Mouse (Mus musculus) neural tube, embryonic 14.5 days (tissue): ENCODE results near the gene Prkar2b. TPM values are rescaled to one million over a fixed set of nuclear protein-coding genes. Genes with fewer than 3 reads are reported as not detected.

Experiments
- ATAC-seq: fragments of 200-750 bp; cut with Nextera tagmentation; 2 replicates; pipeline ENCODE4 v1.8.0; 2017; ENCODE audit warnings: low read depth, mild to moderate bottlenecking, moderate TSS enrichment, moderate library complexity
- H3K27ac ChIP-seq: fragments of 300-500 bp; sonication (generic); 2 replicates; pipeline ENCODE4 v1.5.1; 2014; ENCODE audit warnings: low read depth, mild to moderate bottlenecking, control low read depth, low read length, moderate library complexity, mixed read lengths
- H3K27me3 ChIP-seq: fragments of 300-500 bp; sonication (generic); 2 replicates; pipeline ENCODE4 v1.6.1; 2014; ENCODE audit warnings: low read length; ENCODE audit not compliant: control insufficient read depth, insufficient read depth
- H3K36me3 ChIP-seq: fragments of 300-500 bp; sonication (generic); 2 replicates; pipeline ENCODE4 v1.6.1; 2014; ENCODE audit warnings: low read length, mixed read lengths; ENCODE audit not compliant: control insufficient read depth, insufficient read depth
- H3K4me1 ChIP-seq: fragments of 300-500 bp; sonication (generic); 2 replicates; pipeline ENCODE4 v1.6.1; 2014; ENCODE audit warnings: low read length; ENCODE audit not compliant: control insufficient read depth, insufficient read depth
- H3K4me2 ChIP-seq: fragments of 300-500 bp; sonication (generic); 2 replicates; pipeline ENCODE4 v1.6.1; 2014; ENCODE audit warnings: mild to moderate bottlenecking, low read depth, low read length, control low read depth
- H3K4me3 ChIP-seq: fragments of 300-500 bp; sonication (generic); 2 replicates; pipeline ENCODE4 v1.5.1; 2014; ENCODE audit warnings: low read depth, low read length, control low read depth, mixed read lengths
- H3K9ac ChIP-seq: fragments of 300-500 bp; sonication (generic); replicated peaks from 2 replicates; pipeline ENCODE4 v1.6.1; 2014; ENCODE audit warnings: low read depth, mild to moderate bottlenecking, control low read depth, low read length, mixed read lengths
- H3K9me3 ChIP-seq: fragments of 300-500 bp; sonication (generic); 2 replicates; pipeline ENCODE4 v1.6.1; 2016; ENCODE audit warnings: low read length; ENCODE audit not compliant: control insufficient read depth
- WGBS: fragments of 180-500 bp; shearing (Covaris S2); extraction: QIAGEN DNeasy Blood & Tissue Kit; methylation state at CpG from one replicate; pipeline ENCODE4 v1.1.7; 2014; 5-methylcytosine and 5-hydroxymethylcytosine counted together
- polyA plus RNA-seq: library from polyadenylated mRNA; unstranded; fragments of >200 nt; fragmentation: Nextera tagmentation; extraction: Ambion mirVana; gene quantifications from 2 replicates; pipeline ENCODE4 v1.2.1, GENCODE M21; 2014

Prkar2b gene
- polyA plus RNA-seq, 1 experiment from 2014 or later: 157 TPM

DNA sequence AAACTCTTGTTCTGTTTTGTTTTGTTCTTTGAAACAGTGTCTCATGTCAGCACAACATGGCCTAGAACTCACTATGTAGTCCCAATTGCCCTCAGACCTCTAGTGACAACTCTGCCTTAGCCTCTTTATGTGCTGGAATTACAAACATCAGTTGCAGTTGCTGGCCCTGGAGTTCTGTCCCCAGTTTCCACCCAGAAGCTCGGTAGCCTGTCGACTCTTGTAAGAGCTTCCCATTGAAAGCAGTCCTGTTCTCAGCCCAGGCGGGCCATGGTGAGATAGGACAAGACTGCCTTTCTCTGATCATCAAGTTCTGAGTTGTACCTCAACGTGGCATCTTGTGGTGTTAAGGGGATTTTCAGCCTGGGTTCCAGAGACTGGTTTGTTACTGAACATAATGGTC, 31.4 kb upstream of the Prkar2b start:
- Histone ChIP-seq H3K27me3 (no peaks in the 10 kb centered on the region), H3K4me2 (no peak overlapping the region), H3K4me3 (no peak overlapping the region), H3K36me3 (no peaks in the 10 kb centered on the region), H3K9me3 (no peaks in the 10 kb centered on the region), H3K27ac (no peak overlapping the region), H3K4me1 (no peaks in the 10 kb centered on the region), H3K9ac (no peak overlapping the region)
- no peak for ATAC-seq
- 92% methylated on average over 4 of the region's 4 CpGs for WGBS

DNA sequence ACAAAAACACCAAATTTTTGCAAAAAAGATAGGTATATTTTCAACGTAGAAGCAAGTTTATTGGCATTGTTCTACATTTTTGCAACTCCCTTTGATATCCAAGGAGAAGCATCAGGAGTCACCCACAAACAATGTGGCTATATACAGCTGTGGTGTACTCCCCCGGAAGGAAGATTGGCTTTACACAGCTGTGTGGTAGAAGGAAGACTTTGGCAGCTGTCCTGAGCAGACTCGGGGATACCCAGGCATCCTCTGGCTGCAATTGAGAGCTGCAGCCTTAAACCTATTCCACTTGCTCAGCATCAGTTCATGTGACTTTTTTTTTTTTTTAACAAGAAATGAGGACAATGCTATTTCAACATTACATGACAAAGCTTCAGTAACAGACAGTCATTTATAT, 27.5 kb upstream of the Prkar2b start:
- no peak overlapping the region for H3K4me3 ChIP-seq
- H3K4me1 ChIP-seq: no peaks in the 10 kb centered on the region
- no peaks in the 10 kb centered on the region for H3K9me3 ChIP-seq
- ATAC-seq: no peak
- H3K36me3 ChIP-seq: no peaks in the 10 kb centered on the region
- no peaks in the 10 kb centered on the region for H3K27me3 ChIP-seq
- WGBS: 86% methylated on average over 3 of the region's 3 CpGs
- H3K4me2 ChIP-seq: no peak overlapping the region
- no peak overlapping the region for H3K27ac ChIP-seq
- no peak overlapping the region for H3K9ac ChIP-seq

- no peak for ATAC-seq
- Histone ChIP-seq H3K9me3 (no peaks in the 10 kb centered on the region), H3K27me3 (no peaks in the 10 kb centered on the region), H3K4me3 (no peak overlapping the region), H3K27ac (no peak overlapping the region), H3K36me3 (no peaks in the 10 kb centered on the region), H3K4me2 (no peak overlapping the region), H3K9ac (no peak overlapping the region), H3K4me1 (no peaks in the 10 kb centered on the region)
- WGBS: 80% methylated on average over 8 of the region's 8 CpGs
Observed at GRCm38 (mm10) chr12:32087339-32087738, 26.2 kb upstream of the Prkar2b start.

- no peaks in the 10 kb centered on the region for H3K9me3 ChIP-seq
- H3K9ac ChIP-seq: no peak overlapping the region
- H3K4me3 ChIP-seq: no peak overlapping the region
- H3K27ac ChIP-seq: no peak overlapping the region
- 86% methylated on average over 3 of the region's 3 CpGs for WGBS
- no peak for ATAC-seq
- no peak overlapping the region for H3K4me2 ChIP-seq
- no peaks in the 10 kb centered on the region for H3K4me1 ChIP-seq
- H3K27me3 ChIP-seq: no peaks in the 10 kb centered on the region
- H3K36me3 ChIP-seq: no peaks in the 10 kb centered on the region
Observed at GRCm38 (mm10) chr12:32086874-32087273, 25.8 kb upstream of the Prkar2b start.

DNA sequence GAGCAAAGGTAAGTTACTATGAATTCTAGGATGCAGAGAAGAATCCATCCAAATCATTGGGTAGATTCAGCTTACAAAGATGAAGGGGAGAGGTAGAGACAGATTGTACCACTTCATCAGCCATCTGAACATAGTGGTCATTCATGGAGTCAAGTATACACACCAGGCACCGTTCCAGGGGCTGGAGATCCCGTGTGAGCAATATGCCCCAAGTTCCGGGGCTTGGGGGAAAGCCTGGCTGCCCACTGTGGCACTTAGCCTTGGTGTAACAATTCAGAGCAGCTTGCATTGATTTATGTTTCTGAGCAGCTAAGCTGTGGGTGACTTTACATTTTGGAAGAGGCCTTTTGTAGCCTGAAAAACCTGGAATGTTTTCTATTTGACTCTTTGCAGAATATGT, 24.8 kb upstream of the Prkar2b start:
- 47% methylated on average over 3 of the region's 3 CpGs for WGBS
- no peak overlapping the region for H3K4me2 ChIP-seq

DNA sequence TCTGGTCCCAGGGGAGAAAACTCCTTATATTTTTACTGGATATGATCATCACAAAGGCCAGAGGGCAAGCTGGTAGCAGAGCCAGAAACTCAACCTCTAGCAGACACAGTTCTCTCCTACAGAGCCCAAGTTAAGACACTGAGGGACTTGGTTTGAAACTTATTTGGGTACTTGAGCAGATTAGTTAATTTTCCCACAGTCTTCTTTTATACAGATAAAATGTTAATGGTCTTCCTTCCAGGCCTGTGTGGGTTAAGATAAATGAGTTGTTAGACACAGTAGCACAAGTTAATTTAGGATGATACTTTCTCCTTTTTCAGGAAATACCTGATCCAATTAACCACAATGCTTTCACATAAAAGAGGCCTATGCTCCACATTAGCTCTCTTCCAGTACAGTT, 24.1 kb upstream of the Prkar2b start:
- no peak for ATAC-seq
- H3K4me1 ChIP-seq: no peaks in the 10 kb centered on the region
- no peak overlapping the region for H3K4me2 ChIP-seq
- no peaks in the 10 kb centered on the region for H3K9me3 ChIP-seq
- no peak overlapping the region for H3K27ac ChIP-seq
- H3K9ac ChIP-seq: no peak overlapping the region
- no peaks in the 10 kb centered on the region for H3K27me3 ChIP-seq
- no peak overlapping the region for H3K4me3 ChIP-seq
- no peaks in the 10 kb centered on the region for H3K36me3 ChIP-seq

More for the DNA sequence above, 24.8 kb upstream of the Prkar2b start:
- no peak overlapping the region for H3K4me3 ChIP-seq
- no peaks in the 10 kb centered on the region for H3K4me1 ChIP-seq
- H3K9me3 ChIP-seq: no peaks in the 10 kb centered on the region
- no peak overlapping the region for H3K27ac ChIP-seq
- ATAC-seq: no peak
- no peak overlapping the region for H3K9ac ChIP-seq
- no peaks in the 10 kb centered on the region for H3K36me3 ChIP-seq
- no peaks in the 10 kb centered on the region for H3K27me3 ChIP-seq

GRCm38 (mm10) chr12:32084601-32085000, 23.5 kb upstream of the Prkar2b start:
- WGBS: 68% methylated on average over 5 of the region's 5 CpGs
- Histone ChIP-seq H3K4me3 (no peak overlapping the region), H3K9ac (no peak overlapping the region), H3K27ac (no peak overlapping the region), H3K9me3 (no peaks in the 10 kb centered on the region), H3K27me3 (no peaks in the 10 kb centered on the region), H3K36me3 (no peaks in the 10 kb centered on the region), H3K4me2 (no peak overlapping the region), H3K4me1 (no peaks in the 10 kb centered on the region)
- no peak for ATAC-seq

DNA sequence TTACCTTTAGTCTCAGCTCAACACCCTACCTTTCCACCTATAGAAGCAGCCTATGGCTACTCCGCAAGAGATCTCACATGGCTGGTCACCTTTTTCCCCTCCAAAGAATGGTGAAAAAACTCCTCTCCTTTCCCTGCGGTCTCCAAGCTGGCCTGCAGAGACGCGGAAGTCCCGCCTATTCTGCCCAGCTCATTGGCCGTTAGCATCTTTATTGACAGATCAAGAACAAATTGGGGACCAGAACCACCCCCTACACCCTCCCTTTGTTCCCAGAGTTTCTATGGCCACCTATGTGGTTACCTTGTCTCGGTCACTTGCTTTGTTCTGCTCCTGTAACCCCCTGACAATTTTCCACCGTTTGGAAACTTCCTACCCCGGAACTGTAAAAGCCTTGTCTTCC, 19.6 kb upstream of the Prkar2b start:
- Histone ChIP-seq H3K36me3 (no peaks in the 10 kb centered on the region), H3K4me1 (no peaks in the 10 kb centered on the region), H3K4me2 (no peak overlapping the region), H3K9me3 (no peaks in the 10 kb centered on the region), H3K27me3 (no peaks in the 10 kb centered on the region), H3K27ac (no peak overlapping the region), H3K9ac (no peak overlapping the region), H3K4me3 (no peak overlapping the region)
- WGBS: 80% methylated on average over 9 of the region's 9 CpGs
- ATAC-seq: no peak

DNA sequence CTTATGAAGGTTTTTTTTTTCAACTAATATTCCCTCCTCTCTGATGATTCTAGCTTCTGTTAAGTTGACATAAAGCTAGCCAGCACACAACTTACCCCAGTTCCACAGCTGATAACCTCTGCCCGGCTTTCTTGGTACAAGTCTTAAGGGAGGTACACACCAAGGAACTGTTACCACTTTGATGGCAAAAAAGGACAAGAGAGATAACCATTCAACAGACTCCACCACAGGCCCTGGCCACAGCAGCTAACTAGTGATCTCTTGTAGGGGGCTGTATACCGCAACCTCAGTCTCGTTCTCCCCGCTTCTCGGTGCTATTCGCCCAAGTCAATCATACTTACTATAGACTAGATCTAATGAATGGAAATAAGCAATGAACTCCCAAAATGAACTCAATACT, 16.3 kb upstream of the Prkar2b start:
- Histone ChIP-seq H3K9ac (no peak overlapping the region), H3K4me2 (no peak overlapping the region), H3K9me3 (no peaks in the 10 kb centered on the region), H3K27ac (no peak overlapping the region), H3K27me3 (no peaks in the 10 kb centered on the region), H3K4me3 (no peak overlapping the region), H3K4me1 (no peaks in the 10 kb centered on the region), H3K36me3 (no peaks in the 10 kb centered on the region)
- no peak for ATAC-seq
- WGBS: 98% methylated on average over 6 of the region's 6 CpGs
